Mouse (Mus musculus): Measurements from ENCODE around the gene Grn.

DNA sequence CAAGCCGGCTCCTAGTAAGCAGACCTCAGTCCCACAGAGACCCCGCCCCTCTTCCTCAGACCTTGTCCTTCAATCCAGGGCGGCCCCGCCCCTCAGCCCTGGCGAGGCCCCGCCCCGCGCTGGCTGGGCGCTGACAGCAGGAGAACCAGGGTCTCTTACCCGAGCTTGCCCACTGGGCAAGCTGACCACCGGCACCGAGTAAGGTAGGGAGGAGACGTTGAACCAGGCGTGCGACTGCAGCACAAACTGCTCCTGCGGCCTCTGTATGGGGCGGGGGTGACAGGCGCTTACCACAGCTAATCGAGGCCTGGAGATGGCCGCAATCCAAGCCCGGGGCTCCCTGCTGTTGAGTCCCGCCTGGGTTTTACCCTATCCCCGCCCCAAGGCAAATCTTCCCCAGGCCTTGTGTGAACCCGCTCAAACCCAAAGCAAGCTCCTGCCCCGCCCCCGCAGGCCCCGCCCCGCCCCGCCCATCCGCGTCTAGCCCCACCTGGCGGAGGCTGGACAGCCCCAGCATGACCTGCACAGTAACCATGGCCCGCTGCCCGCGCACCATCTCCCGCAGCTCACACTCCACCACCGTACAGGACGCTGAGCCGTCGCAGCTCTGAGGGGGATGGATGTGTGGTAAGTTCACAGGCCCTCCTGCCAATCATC, 25.8 kb downstream of the Grn start:
- TF ChIP-seq POLR2A (IDR thresholded peaks at IDR 0.05; ENCODE audit: low read depth, low read length) (0 out of 2 replicates have a peak, but pooled peaks have one; percentile 38), CTCF (conservative IDR thresholded peaks at IDR 0.05 in 1 of 2, IDR thresholded peaks at IDR 0.05 in 1 of 2; ENCODE audit: low read depth in 2 of 2, low read length in 2 of 2) (peak in 1 of 2 experiments; percentile 44; a peak in 2 of 4 replicates)

Data from CH12.LX (cell line).